Mouse (Mus musculus) hindbrain, embryonic 11.5 days (tissue): ENCODE measurements around the gene D430042O09Rik. TPM values are rescaled to one million over a fixed set of nuclear protein-coding genes. Genes with fewer than 3 reads are reported as not detected.

Experiments used
- ATAC-seq: fragments of 200-750 bp; cut with Nextera tagmentation; 2 replicates; pipeline ENCODE4 v1.8.0; 2017; ENCODE audit warnings: mild to moderate bottlenecking, moderate TSS enrichment, moderate library complexity; ENCODE audit not compliant: low FRiP score
- DNase-seq: peaks from one replicate; pipeline ENCODE4 v3.0.0-alpha.2; 2015; ENCODE audit warnings: low spot score
- H3K27ac ChIP-seq: fragments of 300-500 bp; sonication (generic); 2 replicates; pipeline ENCODE4 v1.5.1; 2014; ENCODE audit warnings: mild to moderate bottlenecking, low read depth, low read length
- H3K27me3 ChIP-seq: fragments of 300-500 bp; sonication (generic); 2 replicates; pipeline ENCODE4 v1.6.1; 2014; ENCODE audit warnings: mild to moderate bottlenecking, low read length, moderate library complexity, mixed read lengths; ENCODE audit not compliant: control insufficient read depth, insufficient read depth
- H3K36me3 ChIP-seq: fragments of 300-500 bp; sonication (generic); 2 replicates; pipeline ENCODE4 v1.6.1; 2014; ENCODE audit warnings: mild to moderate bottlenecking, low read length, moderate library complexity, mixed read lengths; ENCODE audit not compliant: control insufficient read depth, insufficient read depth
- H3K4me1 ChIP-seq: fragments of 300-500 bp; sonication (generic); replicated peaks from 2 replicates; pipeline ENCODE4 v1.6.1; 2014; ENCODE audit warnings: low read length, mixed read lengths; ENCODE audit not compliant: control insufficient read depth, insufficient read depth
- H3K4me2 ChIP-seq: fragments of 300-500 bp; sonication (generic); replicated peaks from 2 replicates; pipeline ENCODE4 v1.6.1; 2014; ENCODE audit warnings: mild to moderate bottlenecking, low read depth, low read length
- H3K4me3 ChIP-seq: fragments of 300-500 bp; sonication (generic); 2 replicates; pipeline ENCODE4 v1.5.1; 2014; ENCODE audit warnings: low read depth, low read length
- H3K9ac ChIP-seq: fragments of 300-500 bp; sonication (generic); 2 replicates; pipeline ENCODE4 v1.6.1; 2014; ENCODE audit warnings: low read depth, low read length
- H3K9me3 ChIP-seq: fragments of 300-500 bp; sonication (generic); 2 replicates; pipeline ENCODE4 v1.6.1; 2016; ENCODE audit warnings: low read length; ENCODE audit not compliant: control insufficient read depth
- WGBS: fragments of 180-500 bp; shearing (Covaris S2); extraction: QIAGEN DNeasy Blood & Tissue Kit; methylation state at CpG from one replicate; pipeline ENCODE4 v1.1.7; 2014; 5-methylcytosine and 5-hydroxymethylcytosine counted together
- polyA plus RNA-seq: library from polyadenylated mRNA; unstranded; fragments of >200 nt; fragmentation: Nextera tagmentation; extraction: Ambion mirVana; gene quantifications from 2 replicates; pipeline ENCODE4 v1.2.1, GENCODE M21; 2014

D430042O09Rik gene
- polyA plus RNA-seq, 1 experiment from 2014 or later: 8.0 TPM

- Histone ChIP-seq H3K36me3 (no peaks in the 10 kb centered on the region), H3K4me2 (no peak overlapping the region), H3K4me1 (no peaks in the 10 kb centered on the region), H3K27me3 (no peaks in the 10 kb centered on the region), H3K4me3 (no peak overlapping the region), H3K27ac (no peak overlapping the region), H3K9me3 (no peaks in the 10 kb centered on the region), H3K9ac (no peak overlapping the region)
- 100% methylated on average over 1 of the region's 1 CpGs for WGBS
- no peak for ATAC-seq
- DNase-seq: no peak
Measured at GRCm38 (mm10) chr7:125806571-125806970, 98.9 kb downstream of the D430042O09Rik start.

- ATAC-seq (no peak), DNase-seq (no peak)
- H3K4me2 ChIP-seq: no peak overlapping the region
- 98% methylated on average over 3 of the region's 3 CpGs for WGBS
- H3K9me3 ChIP-seq: no peaks in the 10 kb centered on the region
- no peak overlapping the region for H3K9ac ChIP-seq
- no peak overlapping the region for H3K4me3 ChIP-seq
- no peaks in the 10 kb centered on the region for H3K4me1 ChIP-seq
- H3K36me3 ChIP-seq: no peaks in the 10 kb centered on the region
- H3K27ac ChIP-seq: no peak overlapping the region
- H3K27me3 ChIP-seq: no peaks in the 10 kb centered on the region
Measured at GRCm38 (mm10) chr7:125808210-125808609, 100.5 kb downstream of the D430042O09Rik start.

- WGBS: 91% methylated on average over 8 of the region's 8 CpGs
- ATAC-seq: no peak
Measured at GRCm38 (mm10) chr7:125812721-125813120, 105.0 kb downstream of the D430042O09Rik start.

GRCm38 (mm10) chr7:125815733-125816132, 108.0 kb downstream of the D430042O09Rik start:
- Histone ChIP-seq H3K9ac (no peak overlapping the region), H3K4me3 (no peak overlapping the region), H3K27me3 (no peaks in the 10 kb centered on the region), H3K36me3 (no peaks in the 10 kb centered on the region), H3K4me2 (no peak overlapping the region), H3K27ac (no peak overlapping the region), H3K9me3 (no peaks in the 10 kb centered on the region), H3K4me1 (no peaks in the 10 kb centered on the region)
- ATAC-seq: no peak
- 70% methylated on average over 3 of the region's 3 CpGs for WGBS
- peak; percentile 16 for DNase-seq

More at GRCm38 (mm10) chr7:125812721-125813120, 105.0 kb downstream of the D430042O09Rik start:
- no peak overlapping the region for H3K9ac ChIP-seq
- H3K9me3 ChIP-seq: no peaks in the 10 kb centered on the region
- H3K4me1 ChIP-seq: no peaks in the 10 kb centered on the region
- H3K4me3 ChIP-seq: no peak overlapping the region
- DNase-seq: no peak
- no peaks in the 10 kb centered on the region for H3K27me3 ChIP-seq
- no peak overlapping the region for H3K4me2 ChIP-seq
- no peak overlapping the region for H3K27ac ChIP-seq
- H3K36me3 ChIP-seq: no peaks in the 10 kb centered on the region

- Histone ChIP-seq H3K4me1 (no peaks in the 10 kb centered on the region), H3K27me3 (no peaks in the 10 kb centered on the region), H3K27ac (no peak overlapping the region), H3K36me3 (no peaks in the 10 kb centered on the region), H3K4me3 (no peak overlapping the region), H3K9ac (no peak overlapping the region), H3K4me2 (no peak overlapping the region), H3K9me3 (no peaks in the 10 kb centered on the region)
- no peak for ATAC-seq
- 71% methylated on average over 9 of the region's 9 CpGs for WGBS
- DNase-seq: no peak
Measured at GRCm38 (mm10) chr7:125818301-125818712, 110.6 kb downstream of the D430042O09Rik start.

GRCm38 (mm10) chr7:125820233-125820632, 112.5 kb downstream of the D430042O09Rik start:
- DNase-seq (no peak), ATAC-seq (no peak)
- no peaks in the 10 kb centered on the region for H3K9me3 ChIP-seq
- H3K4me3 ChIP-seq: no peak overlapping the region
- 60% methylated on average over 2 of the region's 2 CpGs for WGBS
- H3K27me3 ChIP-seq: no peaks in the 10 kb centered on the region
- no peak overlapping the region for H3K27ac ChIP-seq
- no peaks in the 10 kb centered on the region for H3K4me1 ChIP-seq
- H3K9ac ChIP-seq: no peak overlapping the region
- H3K36me3 ChIP-seq: no peaks in the 10 kb centered on the region
- H3K4me2 ChIP-seq: no peak overlapping the region

GRCm38 (mm10) chr7:125826425-125826824, 118.7 kb downstream of the D430042O09Rik start:
- H3K9me3 ChIP-seq: no peaks in the 10 kb centered on the region
- DNase-seq (no peak), ATAC-seq (no peak)
- WGBS: 91% methylated on average over 2 of the region's 2 CpGs
- no peak overlapping the region for H3K4me3 ChIP-seq
- no peaks in the 10 kb centered on the region for H3K36me3 ChIP-seq
- no peak overlapping the region for H3K4me2 ChIP-seq
- H3K9ac ChIP-seq: no peak overlapping the region
- H3K27ac ChIP-seq: no peak overlapping the region
- no peaks in the 10 kb centered on the region for H3K27me3 ChIP-seq
- no peaks in the 10 kb centered on the region for H3K4me1 ChIP-seq

- no peak for ATAC-seq
- WGBS: 75% methylated on average over 3 of the region's 3 CpGs
- Histone ChIP-seq H3K36me3 (no peaks in the 10 kb centered on the region), H3K4me3 (no peak overlapping the region), H3K4me1 (no peaks in the 10 kb centered on the region), H3K27ac (no peak overlapping the region), H3K27me3 (no peaks in the 10 kb centered on the region), H3K4me2 (no peak overlapping the region), H3K9ac (no peak overlapping the region), H3K9me3 (no peaks in the 10 kb centered on the region)
- DNase-seq: no peak
Measured at GRCm38 (mm10) chr7:125826887-125827286, 119.2 kb downstream of the D430042O09Rik start.

- 67% methylated on average over 9 of the region's 9 CpGs for WGBS
- Histone ChIP-seq H3K36me3 (no peaks in the 10 kb centered on the region), H3K4me1 (no peaks in the 10 kb centered on the region), H3K27me3 (no peaks in the 10 kb centered on the region), H3K9me3 (no peaks in the 10 kb centered on the region), H3K4me2 (no peak overlapping the region), H3K4me3 (no peak overlapping the region), H3K9ac (no peak overlapping the region), H3K27ac (no peak overlapping the region)
- no peak for ATAC-seq
- no peak for DNase-seq
Measured at GRCm38 (mm10) chr7:125827420-125827819, 119.7 kb downstream of the D430042O09Rik start.
